Mouse (Mus musculus): Measurements from ENCODE around the gene Zfhx3. TPM values are rescaled to one million over a fixed set of nuclear protein-coding genes. Genes with fewer than 3 reads are reported as not detected.

Gene Zfhx3
- polyA plus RNA-seq, 1 experiment from 2014 or later = 19.8 TPM

GRCm38 (mm10) chr8:108089632-108090031, 147.2 kb downstream of the Zfhx3 start:
- TF ChIP-seq CTCF (IDR thresholded peaks at IDR 0.05; ENCODE audit: low read depth) = no peak
- no peak overlapping the region for H3K27ac ChIP-seq (ENCODE audit: low read depth)
- no peak overlapping the region for H3K4me3 ChIP-seq (ENCODE audit: low read depth, low read length)
- H3K9me3 ChIP-seq (ENCODE audit: low read depth, low read length) = no peaks in the 10 kb centered on the region
- no peak overlapping the region for H3K9ac ChIP-seq
- DNase-seq (no peak), ATAC-seq (ENCODE audit: insufficient read depth) (no peak)
- H3K27me3 ChIP-seq (ENCODE audit: insufficient read depth, low read length) = no peaks in the 10 kb centered on the region
- no peak overlapping the region for H3K4me2 ChIP-seq
- H3K4me1 ChIP-seq (ENCODE audit: insufficient read depth) = no peaks in the 10 kb centered on the region
- 72% methylated on average over 5 of the region's 5 CpGs for WGBS
- H3K36me3 ChIP-seq (ENCODE audit: insufficient read depth) = no peaks in the 10 kb centered on the region

- DNase-seq = no peak
- Histone ChIP-seq H3K36me3 (ENCODE audit: insufficient read depth) (no peaks in the 10 kb centered on the region), H3K27me3 (ENCODE audit: insufficient read depth, low read length) (no peaks in the 10 kb centered on the region), H3K4me2 (no peak overlapping the region), H3K9me3 (ENCODE audit: low read depth, low read length) (no peaks in the 10 kb centered on the region), H3K4me3 (ENCODE audit: low read depth, low read length) (no peak overlapping the region), H3K27ac (ENCODE audit: low read depth) (no peak overlapping the region), H3K4me1 (ENCODE audit: insufficient read depth) (no peaks in the 10 kb centered on the region), H3K9ac (no peak overlapping the region)
- 85% methylated on average over 13 of the region's 13 CpGs for WGBS
- TF ChIP-seq CTCF (IDR thresholded peaks at IDR 0.05; ENCODE audit: low read depth) = no peak
- no peak for ATAC-seq (ENCODE audit: insufficient read depth)
Measured at GRCm38 (mm10) chr8:108098598-108098997, 156.2 kb downstream of the Zfhx3 start.

- no peak overlapping the region for H3K4me2 ChIP-seq
- WGBS = 67% methylated on average over 8 of the region's 8 CpGs
- DNase-seq (peak; percentile 74), ATAC-seq (ENCODE audit: insufficient read depth) (no peak)
- no peaks in the 10 kb centered on the region for H3K36me3 ChIP-seq (ENCODE audit: insufficient read depth)
- no peaks in the 10 kb centered on the region for H3K4me1 ChIP-seq (ENCODE audit: insufficient read depth)
- no peak overlapping the region for H3K27ac ChIP-seq (ENCODE audit: low read depth)
- H3K4me3 ChIP-seq (ENCODE audit: low read depth, low read length) = no peak overlapping the region
- H3K9me3 ChIP-seq (ENCODE audit: low read depth, low read length) = no peaks in the 10 kb centered on the region
- no peak overlapping the region for H3K9ac ChIP-seq
- H3K27me3 ChIP-seq (ENCODE audit: insufficient read depth, low read length) = no peaks in the 10 kb centered on the region
- peak; percentile 60 for TF ChIP-seq CTCF (IDR thresholded peaks at IDR 0.05; ENCODE audit: low read depth)
Measured at GRCm38 (mm10) chr8:108101131-108101530, 158.7 kb downstream of the Zfhx3 start.

- TF ChIP-seq CTCF (IDR thresholded peaks at IDR 0.05; ENCODE audit: low read depth) = no peak
- H3K4me1 ChIP-seq (ENCODE audit: insufficient read depth) = no peaks in the 10 kb centered on the region
- DNase-seq (peak; percentile 80), ATAC-seq (ENCODE audit: insufficient read depth) (peak; percentile 24; the same call in 1 of the 2 replicates)
- no peak overlapping the region for H3K9ac ChIP-seq
- H3K27me3 ChIP-seq (ENCODE audit: insufficient read depth, low read length) = no peaks in the 10 kb centered on the region
- H3K9me3 ChIP-seq (ENCODE audit: low read depth, low read length) = no peaks in the 10 kb centered on the region
- no peaks in the 10 kb centered on the region for H3K36me3 ChIP-seq (ENCODE audit: insufficient read depth)
- H3K4me2 ChIP-seq = no peak overlapping the region
- peak overlapping the region; percentile 14 for H3K27ac ChIP-seq (ENCODE audit: low read depth)
- 43% methylated on average over 16 of the region's 16 CpGs for WGBS
- no peak overlapping the region for H3K4me3 ChIP-seq (ENCODE audit: low read depth, low read length)
Measured at GRCm38 (mm10) chr8:108101978-108102865, 159.8 kb downstream of the Zfhx3 start.

- WGBS = 24% methylated on average over 10 of the region's 10 CpGs
- no peak overlapping the region for H3K4me3 ChIP-seq (ENCODE audit: low read depth, low read length)
- ATAC-seq (ENCODE audit: insufficient read depth) = no peak
- H3K27me3 ChIP-seq (ENCODE audit: insufficient read depth, low read length) = no peaks in the 10 kb centered on the region
- DNase-seq = peak; percentile 63
- H3K27ac ChIP-seq (ENCODE audit: low read depth) = no peak overlapping the region
- 0 out of 2 replicates have a peak overlapping the region, but pooled peaks have one; percentile 10 for H3K4me2 ChIP-seq
- H3K4me1 ChIP-seq (ENCODE audit: insufficient read depth) = no peaks in the 10 kb centered on the region
- no peak for TF ChIP-seq CTCF (IDR thresholded peaks at IDR 0.05; ENCODE audit: low read depth)
- no peaks in the 10 kb centered on the region for H3K9me3 ChIP-seq (ENCODE audit: low read depth, low read length)
- 0 out of 2 replicates have a peak overlapping the region, but pooled peaks have one; percentile 10 for H3K9ac ChIP-seq
- no peaks in the 10 kb centered on the region for H3K36me3 ChIP-seq (ENCODE audit: insufficient read depth)
Measured at GRCm38 (mm10) chr8:108104471-108105098, 162.1 kb downstream of the Zfhx3 start.

GRCm38 (mm10) chr8:108125053-108125452, 182.6 kb downstream of the Zfhx3 start:
- no peak overlapping the region for H3K4me3 ChIP-seq (ENCODE audit: low read depth, low read length)
- H3K9ac ChIP-seq = no peak overlapping the region
- ATAC-seq (ENCODE audit: insufficient read depth) (no peak), DNase-seq (peak; percentile 67)
- no peaks in the 10 kb centered on the region for H3K9me3 ChIP-seq (ENCODE audit: low read depth, low read length)
- 56% methylated on average over 2 of the region's 2 CpGs for WGBS
- H3K4me1 ChIP-seq (ENCODE audit: insufficient read depth) = peaks cover 6% of the 10 kb centered on the region
- TF ChIP-seq CTCF (IDR thresholded peaks at IDR 0.05; ENCODE audit: low read depth) = no peak
- H3K36me3 ChIP-seq (ENCODE audit: insufficient read depth) = no peaks in the 10 kb centered on the region
- no peak overlapping the region for H3K27ac ChIP-seq (ENCODE audit: low read depth)
- H3K27me3 ChIP-seq (ENCODE audit: insufficient read depth, low read length) = no peaks in the 10 kb centered on the region
- no peak overlapping the region for H3K4me2 ChIP-seq

- no peak overlapping the region for H3K4me3 ChIP-seq (ENCODE audit: low read depth, low read length)
- WGBS = 47% methylated on average over 2 of the region's 2 CpGs
- no peaks in the 10 kb centered on the region for H3K27me3 ChIP-seq (ENCODE audit: insufficient read depth, low read length)
- H3K4me2 ChIP-seq = no peak overlapping the region
- DNase-seq (peak; percentile 2), ATAC-seq (ENCODE audit: insufficient read depth) (no peak)
- H3K4me1 ChIP-seq (ENCODE audit: insufficient read depth) = peaks cover 6% of the 10 kb centered on the region
- no peak for TF ChIP-seq CTCF (IDR thresholded peaks at IDR 0.05; ENCODE audit: low read depth)
- H3K9ac ChIP-seq = no peak overlapping the region
- no peak overlapping the region for H3K27ac ChIP-seq (ENCODE audit: low read depth)
- no peaks in the 10 kb centered on the region for H3K9me3 ChIP-seq (ENCODE audit: low read depth, low read length)
- no peaks in the 10 kb centered on the region for H3K36me3 ChIP-seq (ENCODE audit: insufficient read depth)
Measured at GRCm38 (mm10) chr8:108125491-108125890, 183.0 kb downstream of the Zfhx3 start.

Data from lung, embryonic 14.5 days (tissue).